Mouse (Mus musculus) brain, embryonic 18.5 days (tissue): Measurements from ENCODE around the gene Htt.

Experiments used
- DNase-seq: peaks from one replicate; pipeline ENCODE4 v3.0.0-alpha.2; 2012; ENCODE audit warnings: low read depth, low spot score

Gene Htt

DNA sequence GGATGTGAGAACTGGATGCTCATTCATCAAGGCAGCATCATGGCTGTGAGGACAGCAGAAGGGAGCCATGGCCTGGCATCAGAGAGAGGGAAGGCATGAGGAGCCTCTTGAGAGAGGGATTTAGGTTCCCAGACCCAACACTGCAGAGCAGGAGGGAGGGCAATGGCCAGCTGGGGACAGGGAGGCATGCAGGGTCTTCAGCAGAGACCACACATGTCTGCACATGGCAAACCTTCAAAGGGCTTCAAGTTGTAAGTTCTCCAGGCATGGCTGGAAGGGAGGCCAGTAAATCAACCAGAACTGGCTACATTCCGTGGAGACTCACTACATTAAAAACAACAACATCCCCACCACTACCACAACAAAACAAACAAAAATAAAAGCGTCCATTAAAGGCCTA is 169.6 kb downstream of the Htt start:
- no peak for DNase-seq

DNA sequence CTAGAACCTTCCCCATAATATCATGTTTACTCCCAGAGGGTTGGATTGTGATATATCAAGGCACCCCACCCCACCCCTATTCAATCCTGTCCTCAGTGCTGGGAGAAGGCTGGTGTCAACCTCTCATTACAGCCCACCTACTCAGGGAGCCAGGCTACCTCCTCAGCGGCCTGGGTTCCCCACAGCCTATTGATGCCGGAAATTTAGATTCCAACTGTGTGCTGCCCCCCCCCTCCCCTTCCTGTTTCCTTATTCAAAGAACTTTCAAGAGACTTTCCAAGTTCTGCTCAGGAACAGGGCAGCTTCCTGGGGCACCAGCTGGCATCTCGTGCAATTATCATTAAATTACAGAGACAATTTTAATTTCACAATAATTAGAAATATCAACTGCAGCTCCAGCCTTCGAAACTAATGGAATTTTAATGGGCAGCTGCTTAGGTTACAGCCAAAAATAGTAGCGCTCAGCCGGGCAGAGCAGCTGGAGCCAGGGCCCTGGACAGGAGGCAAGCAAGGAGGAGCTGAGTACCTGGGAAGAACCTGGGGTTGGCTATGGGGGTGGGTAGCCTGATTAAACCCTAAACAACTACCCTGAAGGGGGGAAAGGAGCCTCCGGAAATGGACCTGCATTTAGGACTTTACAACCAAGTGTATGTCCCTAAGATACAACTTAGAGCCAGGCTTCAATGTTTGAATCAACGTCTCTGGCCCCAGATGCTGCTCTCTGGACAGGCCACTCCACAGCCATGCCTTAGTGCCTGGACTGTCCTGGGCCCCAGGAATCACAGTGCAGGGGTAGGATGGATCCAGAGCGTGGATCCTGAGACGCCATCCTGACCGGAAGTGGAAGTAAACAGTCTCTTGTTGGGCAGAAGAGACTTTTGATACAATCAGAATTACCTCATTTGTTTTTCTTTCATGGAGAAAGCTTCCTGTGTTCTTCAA is 170.2 kb downstream of the Htt start:
- no peak for DNase-seq

DNA sequence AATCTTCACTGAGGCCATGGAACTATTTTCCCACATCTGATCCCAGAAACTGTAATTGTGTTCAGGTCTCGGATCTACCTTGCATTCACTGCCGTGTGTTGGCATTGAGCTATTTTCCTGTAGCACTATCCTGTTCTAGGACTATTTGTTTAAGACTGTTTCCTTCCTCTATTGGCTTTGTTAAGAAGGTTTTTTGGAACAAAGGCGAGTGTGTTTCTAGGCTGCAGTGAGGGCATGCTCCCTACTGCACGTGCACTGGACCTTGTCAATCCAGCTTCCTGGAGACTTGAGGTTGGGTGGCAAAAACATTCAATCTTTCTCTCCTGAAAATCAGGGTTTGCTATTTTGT is 170.9 kb downstream of the Htt start:
- DNase-seq = no peak

DNA sequence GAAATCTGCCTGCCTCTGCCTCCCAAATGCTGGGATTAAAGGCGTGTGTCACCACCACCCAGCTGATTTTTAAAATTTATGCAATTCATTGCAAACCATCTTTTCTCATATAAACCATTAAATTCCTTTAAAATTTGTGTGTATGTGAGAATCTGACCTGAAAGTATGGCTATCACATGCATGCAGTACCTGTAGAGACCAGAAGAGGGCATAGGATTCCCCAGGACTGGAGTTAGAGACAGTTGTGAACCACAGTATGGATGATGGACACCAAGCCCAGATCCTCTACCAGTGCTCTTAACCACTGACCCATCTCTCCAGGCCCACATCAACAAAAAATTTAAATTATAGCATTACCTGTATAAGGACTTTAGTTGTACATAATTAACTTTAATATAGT is 171.9 kb downstream of the Htt start:
- no peak for DNase-seq

DNA sequence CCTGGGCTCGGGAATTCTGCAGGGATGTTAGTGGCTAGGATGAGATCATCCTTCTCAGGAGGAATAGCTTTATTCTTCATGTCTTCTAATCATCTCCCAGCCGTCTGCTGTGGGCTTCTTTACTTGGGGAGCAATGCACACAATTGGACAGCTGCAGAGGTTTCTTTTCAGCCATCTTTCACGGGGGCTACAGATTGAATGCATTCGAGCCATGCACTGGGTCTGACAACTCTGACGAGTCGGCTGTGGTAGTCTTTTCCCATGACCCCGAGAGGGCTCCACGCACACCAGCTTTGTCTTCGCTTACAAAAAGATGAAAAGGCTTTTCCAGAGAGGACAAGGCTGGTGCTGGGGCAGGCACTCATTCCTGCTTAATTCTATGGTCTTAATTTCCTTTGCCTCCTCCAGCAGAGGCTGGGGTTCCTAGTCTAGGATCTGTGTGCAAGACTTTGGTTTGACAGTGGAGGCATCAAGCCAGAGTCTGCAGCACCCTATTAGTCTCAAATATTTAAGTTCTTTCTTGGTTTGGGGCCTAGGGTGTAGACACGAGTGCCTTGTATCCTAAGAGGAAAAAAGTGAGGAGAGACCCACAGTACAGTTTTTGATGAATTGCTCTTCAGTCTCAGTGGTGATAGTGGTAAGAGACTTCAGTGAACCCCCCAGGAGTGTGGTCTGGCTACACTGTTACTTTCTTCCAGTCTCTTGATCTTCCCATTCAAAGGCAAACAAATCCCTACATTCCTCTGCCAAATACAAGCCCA is 180.3 kb downstream of the Htt start:
- no peak for DNase-seq

DNA sequence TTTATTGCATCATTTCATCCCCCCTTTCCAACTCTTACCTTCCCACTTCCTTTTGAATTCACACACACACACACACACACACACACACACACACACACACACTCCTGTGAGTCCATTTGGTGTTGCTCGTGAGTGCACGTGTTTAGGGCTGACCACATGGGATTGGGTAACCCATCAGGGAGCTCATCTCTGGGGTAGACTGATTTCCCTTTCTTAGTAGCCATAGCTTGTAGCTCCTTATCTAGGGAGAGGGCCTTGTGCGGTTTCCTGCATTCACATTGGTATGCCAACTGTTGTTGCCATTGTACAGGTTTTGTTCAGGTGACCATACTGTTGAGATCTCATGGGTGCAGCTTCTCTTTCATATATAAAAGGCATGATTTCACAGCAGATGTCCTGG is 181.9 kb downstream of the Htt start:
- DNase-seq = no peak

DNA sequence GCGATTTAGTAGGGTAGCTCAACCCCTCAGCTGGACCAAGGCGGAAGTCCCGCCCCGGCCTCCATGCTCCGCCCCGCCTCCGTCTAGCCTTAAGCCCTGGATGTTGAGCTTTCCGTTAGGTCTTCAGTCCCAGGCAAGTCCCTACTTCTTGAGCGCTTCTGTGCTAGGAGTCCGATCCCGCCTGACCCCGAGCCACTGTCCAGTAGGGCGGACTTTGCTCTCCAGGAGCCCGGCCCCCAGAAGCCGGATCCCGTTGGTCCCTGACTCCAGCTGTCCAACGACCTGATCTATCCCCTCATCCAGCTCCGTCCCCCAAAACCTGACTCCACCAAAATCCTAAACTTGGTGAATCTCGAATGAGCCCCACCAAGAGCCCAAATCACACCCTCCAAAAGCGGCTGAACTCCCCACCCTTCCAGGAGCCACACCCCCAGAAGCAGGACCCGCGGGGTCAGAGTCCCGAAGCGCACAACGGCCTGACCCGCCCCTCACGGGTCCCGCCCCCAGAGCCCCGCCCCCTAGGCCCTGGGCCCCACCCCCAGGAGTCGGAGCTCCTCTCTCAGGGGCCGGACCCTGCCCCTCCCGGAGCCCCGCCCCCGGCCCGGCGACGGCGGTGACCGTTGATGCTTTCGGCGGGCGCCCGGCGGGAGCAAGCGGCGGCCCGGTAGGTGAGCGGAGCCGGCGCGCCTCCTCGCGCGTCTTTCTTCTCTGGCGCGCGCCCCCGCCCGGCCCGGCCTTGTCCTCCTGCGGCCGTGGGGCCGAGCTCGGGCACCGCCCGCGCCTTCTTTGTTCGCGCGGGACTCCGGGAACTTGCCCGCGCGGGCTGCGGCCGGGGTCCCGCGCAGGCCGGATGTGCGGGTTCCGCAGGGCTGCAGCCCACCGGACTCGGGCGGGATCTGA is 187.6 kb downstream of the Htt start, which contains the start of gene Rgs12:
TSS of gene Rgs12 (plus strand) at position 585 of the 900 bp plus-strand sequence.
- no peak for DNase-seq

DNA sequence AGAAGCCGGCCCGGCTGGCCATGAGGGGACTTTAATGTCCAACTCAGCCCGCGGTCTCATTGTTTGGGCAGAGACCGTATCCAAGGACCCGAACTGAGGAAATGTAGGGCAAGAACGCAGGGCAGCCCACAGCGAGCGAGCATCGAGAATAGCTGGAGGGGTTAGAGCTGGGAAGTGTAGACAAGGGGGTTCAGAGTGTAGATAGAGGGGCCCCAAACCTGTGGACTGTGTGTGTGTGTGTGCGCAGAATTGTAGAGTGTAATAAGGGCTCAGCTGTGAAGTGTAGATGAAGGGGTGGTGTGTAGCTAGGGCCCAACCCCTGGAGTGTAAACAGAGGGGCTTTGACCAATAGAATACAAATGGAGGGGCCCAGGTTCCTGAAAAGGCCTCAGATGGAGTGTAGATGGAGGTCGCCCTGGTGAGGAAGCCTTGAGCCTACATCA is 188.2 kb downstream of the Htt start:
- DNase-seq = no peak

DNA sequence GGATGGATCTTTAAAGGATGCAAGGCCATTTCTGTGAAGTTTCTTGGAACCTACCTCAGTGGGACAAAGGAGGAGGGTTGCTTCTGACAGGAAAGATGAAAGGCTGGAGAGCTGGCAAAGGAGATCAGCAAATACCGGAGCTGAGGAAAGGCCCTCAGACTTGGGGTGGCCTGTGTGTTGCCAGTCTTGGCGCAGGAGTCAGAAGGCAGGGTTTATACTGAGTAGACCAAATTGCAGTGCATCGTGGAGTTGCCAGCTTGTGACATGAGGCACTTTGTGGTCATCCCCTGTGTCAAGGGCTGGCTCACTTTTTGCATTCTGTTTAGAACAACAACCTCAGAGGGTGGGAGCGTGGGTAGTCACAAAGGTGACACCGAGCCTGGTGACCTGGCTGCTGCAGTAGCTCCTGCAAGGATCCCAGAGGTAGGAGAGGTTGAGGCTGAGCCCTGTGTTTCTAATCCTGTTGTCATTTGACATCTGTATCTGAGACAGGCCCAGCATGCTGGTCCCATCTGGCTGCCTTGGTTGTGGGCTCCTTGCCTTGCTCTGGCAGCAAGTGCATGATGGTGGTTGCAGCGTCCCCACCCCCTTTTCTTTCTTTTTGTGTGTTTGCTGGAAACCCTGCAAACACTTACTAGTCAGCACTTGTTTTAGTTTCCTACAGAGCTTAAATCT is 189.1 kb downstream of the Htt start:
- DNase-seq = no peak

DNA sequence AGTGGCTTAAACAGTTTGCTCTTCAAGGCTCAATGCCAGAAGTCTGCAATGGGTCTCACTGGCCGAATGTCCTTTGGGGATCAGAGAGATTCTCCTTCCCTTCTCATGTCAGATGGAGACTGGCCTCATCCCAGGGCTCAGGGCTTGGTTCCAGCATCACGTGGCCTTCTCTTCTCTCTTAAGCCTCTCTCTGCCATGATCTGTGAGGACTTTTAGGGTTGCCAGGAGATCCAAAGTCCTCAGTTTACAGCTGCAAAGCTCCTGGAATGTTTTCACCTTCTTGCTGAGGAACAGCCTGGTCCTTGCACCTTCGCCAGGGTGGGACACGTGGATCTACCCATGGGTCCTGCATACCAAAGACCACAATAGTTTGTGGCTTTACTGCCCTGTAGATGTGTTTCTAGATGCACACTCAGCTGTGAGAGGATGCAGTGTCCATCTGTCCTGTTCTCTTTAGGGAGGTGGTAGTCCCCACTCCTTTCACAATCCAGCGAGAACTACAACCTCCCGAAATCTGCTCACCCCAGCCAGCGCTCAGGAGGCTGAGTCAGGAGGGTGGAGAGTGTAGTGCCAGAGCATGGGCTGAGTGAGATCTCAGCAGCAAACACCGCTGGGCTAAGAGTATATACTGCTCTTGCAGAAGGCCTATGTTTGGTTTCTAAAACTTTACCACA is 189.8 kb downstream of the Htt start:
- DNase-seq = no peak

DNA sequence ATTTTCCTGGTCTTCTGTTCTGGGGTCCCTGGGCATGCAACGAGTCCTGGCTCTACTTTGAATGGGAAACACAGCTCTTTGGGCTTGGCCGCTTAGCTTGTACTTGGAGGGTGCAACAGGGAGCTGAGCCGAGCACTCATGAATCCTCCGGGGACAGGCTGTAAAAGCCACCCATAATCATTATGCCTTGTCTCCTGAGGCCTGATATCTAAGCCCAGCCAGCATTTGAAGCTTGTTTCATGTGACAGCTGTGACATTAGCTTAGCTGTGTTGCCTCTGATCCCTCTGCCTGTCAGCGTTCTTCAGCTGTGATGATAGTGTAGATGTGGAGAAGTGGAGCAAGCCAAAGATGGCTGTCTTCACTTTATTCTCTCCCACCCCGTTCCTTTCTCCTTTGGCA is 193.0 kb downstream of the Htt start:
- DNase-seq = no peak

DNA sequence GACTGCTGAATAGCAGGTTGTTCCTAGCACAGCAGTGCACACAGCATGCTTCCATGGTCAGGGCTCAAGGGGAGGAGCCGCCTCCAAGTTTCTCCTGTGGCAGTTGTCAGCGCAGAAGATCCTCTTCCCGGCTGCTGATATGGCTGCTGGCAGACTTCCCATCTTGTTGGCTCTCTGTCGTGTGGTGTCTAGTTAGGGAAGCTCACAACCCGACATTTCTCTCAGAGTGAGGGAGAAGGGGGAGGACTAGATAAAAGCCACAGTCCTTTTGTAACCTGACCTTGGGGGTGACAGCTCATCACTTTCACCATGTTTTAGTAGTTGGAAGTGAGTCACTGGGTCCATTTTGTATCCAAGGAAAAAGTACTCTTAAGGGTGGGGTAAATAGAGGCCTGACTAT is 194.1 kb downstream of the Htt start:
- no peak for DNase-seq

DNA sequence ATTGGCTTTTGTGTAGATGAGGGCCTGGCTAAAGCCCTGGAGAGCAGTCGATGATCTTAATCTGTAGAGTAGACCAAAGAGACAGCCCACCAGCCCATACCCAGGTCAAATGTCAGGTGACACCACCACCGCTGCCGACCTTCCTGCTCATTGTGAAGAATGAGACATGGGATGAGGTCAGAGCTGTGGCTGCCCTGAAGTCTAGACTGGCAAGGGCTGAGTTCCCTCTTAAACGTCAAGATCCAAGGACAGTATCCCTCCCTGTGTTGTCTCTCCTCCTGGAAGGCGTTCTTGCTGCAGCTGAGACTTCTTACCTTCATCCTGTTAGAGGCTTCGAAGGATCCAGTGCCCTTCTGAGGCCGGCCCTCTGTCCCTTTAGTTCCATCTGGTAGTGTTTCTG is 194.6 kb downstream of the Htt start:
- DNase-seq = no peak

DNA sequence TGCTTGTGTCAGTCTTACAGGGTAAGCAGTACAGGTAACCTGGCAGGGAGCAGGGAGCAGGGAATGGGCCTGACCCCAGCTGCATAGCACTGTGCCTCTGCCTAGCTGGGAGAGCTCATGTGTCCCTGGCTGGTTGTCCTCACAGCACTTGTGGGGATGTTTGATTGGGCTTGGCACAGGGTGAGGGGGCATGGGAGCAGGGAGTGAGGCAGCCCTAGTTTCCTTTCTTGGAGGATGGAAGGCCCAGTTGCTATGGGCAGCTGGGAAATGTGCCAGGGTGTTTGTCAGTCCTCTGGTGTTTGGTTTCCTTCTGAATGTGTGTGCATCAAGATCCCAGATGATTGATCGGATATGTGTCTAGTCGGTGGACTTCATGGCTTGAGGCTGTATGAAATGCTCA is 195.5 kb downstream of the Htt start:
- DNase-seq = no peak

DNA sequence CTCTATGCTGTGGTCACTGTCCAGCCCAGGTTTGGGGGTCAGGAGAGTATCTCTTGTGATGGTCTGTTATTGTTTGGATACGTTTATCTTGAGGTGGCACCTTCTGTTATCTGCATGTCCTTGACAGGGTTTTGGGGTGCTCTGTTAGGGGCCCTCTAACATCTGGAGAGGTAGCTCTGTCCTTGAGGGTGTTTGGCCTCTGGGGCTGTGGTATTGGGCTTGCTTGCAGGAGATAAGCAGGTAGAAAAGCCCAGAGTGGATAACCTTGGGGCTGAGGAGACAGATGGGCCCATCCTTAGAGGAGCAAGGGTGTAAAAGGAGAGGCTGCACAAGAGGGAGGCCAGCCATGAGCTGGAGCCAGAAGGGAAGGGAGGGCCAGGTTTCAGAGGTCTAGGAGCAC is 198.5 kb downstream of the Htt start:
- no peak for DNase-seq
